ENCODE assay signal across 8 mouse cellular contexts in genomic region chr9:13563475-13564414, GRCm38 (mm10).
DNase-seq lines count a peak whose midpoint lies in the region; ATAC-seq lines count a peak whose summit lies in the region.

No protein-coding gene starts in this region.

- DNase-seq in 3134 (ENCODE audit: extremely low read depth, insufficient read length, low spot score), result peak; percentile 49
- peak; percentile 76 for DNase-seq in Muller cell, postnatal 12 days (ENCODE audit: inconsistent ontology term)
- peak; percentile 88 to 91 for DNase-seq in cerebellum, postnatal 36 days
- peak; percentile 68 to 70 for DNase-seq in heart, postnatal 10 days
- DNase-seq in layer of hippocampus, adult 18-20 months (ENCODE audit: low spot score in 2 of 2), result peak; percentile 37 to 70
- peak; percentile 48 for DNase-seq in lung, postnatal 25 days (ENCODE audit: low spot score)
- no peak for DNase-seq in T-cell, adult 2 months (ENCODE audit: low spot score)

- ATAC-seq in erythroid progenitor cell, adult 5-6 weeks (replicated peaks; ENCODE audit: low FRiP score, poor library complexity, severe bottlenecking), result no peak

- intact Hi-C loops in heart, postnatal 10 days (cut with DNase I), result no loop called here
